Mouse (Mus musculus) midbrain, postnatal 0 days (tissue): ENCODE results near the gene Mylk. TPM values are rescaled to one million over a fixed set of nuclear protein-coding genes. Genes with fewer than 3 reads are reported as not detected.
"Not testable (repeated sequence)": the region's sequence is repeated elsewhere in the genome, so short reads cannot be mapped to it uniquely, and the experiment has no call there.

ENCODE experiments used
- ATAC-seq: fragments of 200-750 bp; cut with Nextera tagmentation; 2 replicates; pipeline ENCODE4 v1.8.0; 2017; ENCODE audit warnings: moderate number of reproducible peaks, mild to moderate bottlenecking, moderate TSS enrichment, moderate library complexity; ENCODE audit not compliant: low FRiP score
- DNase-seq: peaks from one replicate; pipeline ENCODE4 v3.0.0-alpha.2; 2015; ENCODE audit warnings: low spot score
- H3K27ac ChIP-seq: fragments of 300-500 bp; sonication (generic); 2 replicates; pipeline ENCODE4 v1.5.1; 2014; ENCODE audit warnings: low read depth, mild to moderate bottlenecking, low read length, mixed read lengths
- H3K27me3 ChIP-seq: fragments of 300-500 bp; sonication (generic); 2 replicates; pipeline ENCODE4 v1.6.1; 2014; ENCODE audit warnings: low read length, control low read depth, mixed read lengths; ENCODE audit not compliant: insufficient read depth
- H3K36me3 ChIP-seq: fragments of 300-500 bp; sonication (generic); 2 replicates; pipeline ENCODE4 v1.6.1; 2014; ENCODE audit warnings: low read length, control low read depth, mixed read lengths; ENCODE audit not compliant: insufficient read depth
- H3K4me1 ChIP-seq: fragments of 300-500 bp; sonication (generic); 2 replicates; pipeline ENCODE4 v1.6.1; 2014; ENCODE audit warnings: mild to moderate bottlenecking, control low read depth, antibody characterized with exemption, low read length, mixed read lengths; ENCODE audit not compliant: insufficient read depth
- H3K4me2 ChIP-seq: fragments of 300-500 bp; sonication (generic); 2 replicates; pipeline ENCODE4 v1.6.1; 2014; ENCODE audit warnings: low read depth, mild to moderate bottlenecking, low read length, mixed read lengths; ENCODE audit not compliant: poor library complexity, severe bottlenecking
- H3K4me3 ChIP-seq: fragments of 300-500 bp; sonication (generic); 2 replicates; pipeline ENCODE4 v1.5.1; 2014; ENCODE audit warnings: low read depth, mild to moderate bottlenecking, low read length, moderate library complexity
- H3K9ac ChIP-seq: fragments of 300-500 bp; sonication (generic); replicated peaks from 2 replicates; pipeline ENCODE4 v1.6.1; 2014; ENCODE audit warnings: mild to moderate bottlenecking, low read length, moderate library complexity, mixed read lengths; ENCODE audit not compliant: poor library complexity, severe bottlenecking
- H3K9me3 ChIP-seq: fragments of 300-500 bp; sonication (generic); 2 replicates; pipeline ENCODE4 v1.6.1; 2016; ENCODE audit warnings: low read length, control low read depth
- CTCF ChIP-seq: IDR thresholded peaks from 2 replicates; pipeline ENCODE4 v1.5.1; 2016; ENCODE audit warnings: antibody characterized with exemption, mild to moderate bottlenecking
- WGBS: fragments of 180-500 bp; shearing (Covaris S2); extraction: QIAGEN DNeasy Blood & Tissue Kit; methylation state at CpG from one replicate; pipeline ENCODE4 v1.1.7; 2014; 5-methylcytosine and 5-hydroxymethylcytosine counted together
- polyA plus RNA-seq: library from polyadenylated mRNA; unstranded; fragments of >200 nt; fragmentation: Nextera tagmentation; extraction: Ambion mirVana; gene quantifications from 2 replicates; pipeline ENCODE4 v1.2.1, GENCODE M21; 2015
- total RNA-seq: library from RNA; depleted of rRNA; stranded (reverse); fragments of >200 nt; gene quantifications from 2 replicates; pipeline ENCODE4 v1.2.3, GENCODE M21; 2014

Gene Mylk
- total and polyA plus RNA-seq, 2 experiments from 2014 or later, result 3.4 to 5.6 TPM

- Histone ChIP-seq H3K9me3 (no peaks in the 10 kb centered on the region), H3K4me1 (no peaks in the 10 kb centered on the region), H3K4me3 (no peak overlapping the region), H3K36me3 (no peaks in the 10 kb centered on the region), H3K4me2 (no peak overlapping the region), H3K27me3 (no peaks in the 10 kb centered on the region), H3K9ac (no peak overlapping the region), H3K27ac (no peak overlapping the region)
- TF ChIP-seq CTCF, result no peak
- 87% methylated on average over 5 of the region's 5 CpGs for WGBS
- ATAC-seq, result no peak
- DNase-seq, result no peak
These were observed 56.2 kb downstream of the Mylk start for GRCm38 (mm10) chr16:34801222-34801621.

- WGBS, result 59% methylated on average over 11 of the region's 11 CpGs
- Histone ChIP-seq H3K27ac (no peak overlapping the region), H3K4me3 (no peak overlapping the region), H3K27me3 (peaks cover 7% of the 10 kb centered on the region; the same call in 1 of the 2 replicates), H3K4me2 (no peak overlapping the region), H3K9ac (no peak overlapping the region), H3K36me3 (no peaks in the 10 kb centered on the region), H3K4me1 (no peaks in the 10 kb centered on the region), H3K9me3 (no peaks in the 10 kb centered on the region)
- TF ChIP-seq CTCF, result no peak
- DNase-seq (no peak), ATAC-seq (no peak)
These were observed 59.4 kb downstream of the Mylk start for GRCm38 (mm10) chr16:34804286-34805010.

GRCm38 (mm10) chr16:34806883-34807767 lies 62.1 kb downstream of the Mylk start:
- Histone ChIP-seq H3K4me1 (no peaks in the 10 kb centered on the region), H3K36me3 (no peaks in the 10 kb centered on the region), H3K4me3 (no peak overlapping the region), H3K27ac (no peak overlapping the region), H3K4me2 (no peak overlapping the region), H3K27me3 (peaks cover 7% of the 10 kb centered on the region; the same call in 1 of the 2 replicates), H3K9ac (no peak overlapping the region), H3K9me3 (no peaks in the 10 kb centered on the region)
- ATAC-seq, result no peak
- TF ChIP-seq CTCF, result no peak
- no peak for DNase-seq
- 16% methylated on average over 16 of the region's 16 CpGs for WGBS

GRCm38 (mm10) chr16:34807768-34808275 lies 62.8 kb downstream of the Mylk start:
- Histone ChIP-seq H3K9ac (no peak overlapping the region), H3K36me3 (no peaks in the 10 kb centered on the region), H3K9me3 (no peaks in the 10 kb centered on the region), H3K4me1 (no peaks in the 10 kb centered on the region), H3K27ac (no peak overlapping the region), H3K4me3 (no peak overlapping the region), H3K27me3 (peaks cover 7% of the 10 kb centered on the region; the same call in 1 of the 2 replicates), H3K4me2 (no peak overlapping the region)
- TF ChIP-seq CTCF, result no peak
- no peak for DNase-seq
- ATAC-seq, result no peak
- WGBS, result 8% methylated on average over 10 of the region's 11 CpGs

GRCm38 (mm10) chr16:34812165-34812564 lies 67.2 kb downstream of the Mylk start:
- H3K4me2 ChIP-seq, result no peak overlapping the region
- no peak overlapping the region for H3K4me3 ChIP-seq
- H3K9ac ChIP-seq, result no peak overlapping the region
- H3K36me3 ChIP-seq, result no peaks in the 10 kb centered on the region
- no peaks in the 10 kb centered on the region for H3K4me1 ChIP-seq
- 52% methylated on average over 2 of the region's 2 CpGs for WGBS
- no peaks in the 10 kb centered on the region for H3K27me3 ChIP-seq
- no peak overlapping the region for H3K27ac ChIP-seq
- no peaks in the 10 kb centered on the region for H3K9me3 ChIP-seq
- DNase-seq (no peak), ATAC-seq (no peak)
- no peak for TF ChIP-seq CTCF

- H3K27me3 ChIP-seq, H3K4me1 ChIP-seq, H3K9ac ChIP-seq, H3K36me3 ChIP-seq, H3K4me3 ChIP-seq, DNase-seq, ATAC-seq, H3K9me3 ChIP-seq, H3K4me2 ChIP-seq, H3K27ac ChIP-seq: not testable (repeated sequence)
These were observed 68.2 kb downstream of the Mylk start for GRCm38 (mm10) chr16:34813161-34813560.
